Mouse (Mus musculus): Measurements from ENCODE around the gene Cyp3a16. TPM values are rescaled to one million over a fixed set of nuclear protein-coding genes. Genes with fewer than 3 reads are reported as not detected.

The Cyp3a16 gene
- polyA plus RNA-seq, 1 experiment from 2014 or later: not detected

Other genes with a start within 250 kb of the Cyp3a16 start
- 33.2 and 34.1 TPM in 2 replicates for gene Zfp655, start 238.0 kb downstream of the Cyp3a16 start, polyA plus RNA-seq (2014; fragmentation: Nextera tagmentation; extraction: Ambion mirVana)
- gene Zscan25, start 189.2 kb downstream of the Cyp3a16 start, polyA plus RNA-seq (2014; fragmentation: Nextera tagmentation; extraction: Ambion mirVana): 0.23 and 0.94 TPM in 2 replicates
- gene Cyp3a57, start 124.4 kb downstream of the Cyp3a16 start, polyA plus RNA-seq (2014; fragmentation: Nextera tagmentation; extraction: Ambion mirVana): not detected in 2 replicates
- not detected in 2 replicates for gene Cyp3a41b, start 115.0 kb upstream of the Cyp3a16 start, polyA plus RNA-seq (2014; fragmentation: Nextera tagmentation; extraction: Ambion mirVana)

All from heart, embryonic 11.5 days (tissue).